Mouse (Mus musculus): ENCODE measurements at regions not wholly inside any gene's neighbourhood (a gene's known extent, or its start where the extent isn't known, plus 50 kb on each side); places are given as distances from the start of the nearest gene placed in this dataset.

DNA sequence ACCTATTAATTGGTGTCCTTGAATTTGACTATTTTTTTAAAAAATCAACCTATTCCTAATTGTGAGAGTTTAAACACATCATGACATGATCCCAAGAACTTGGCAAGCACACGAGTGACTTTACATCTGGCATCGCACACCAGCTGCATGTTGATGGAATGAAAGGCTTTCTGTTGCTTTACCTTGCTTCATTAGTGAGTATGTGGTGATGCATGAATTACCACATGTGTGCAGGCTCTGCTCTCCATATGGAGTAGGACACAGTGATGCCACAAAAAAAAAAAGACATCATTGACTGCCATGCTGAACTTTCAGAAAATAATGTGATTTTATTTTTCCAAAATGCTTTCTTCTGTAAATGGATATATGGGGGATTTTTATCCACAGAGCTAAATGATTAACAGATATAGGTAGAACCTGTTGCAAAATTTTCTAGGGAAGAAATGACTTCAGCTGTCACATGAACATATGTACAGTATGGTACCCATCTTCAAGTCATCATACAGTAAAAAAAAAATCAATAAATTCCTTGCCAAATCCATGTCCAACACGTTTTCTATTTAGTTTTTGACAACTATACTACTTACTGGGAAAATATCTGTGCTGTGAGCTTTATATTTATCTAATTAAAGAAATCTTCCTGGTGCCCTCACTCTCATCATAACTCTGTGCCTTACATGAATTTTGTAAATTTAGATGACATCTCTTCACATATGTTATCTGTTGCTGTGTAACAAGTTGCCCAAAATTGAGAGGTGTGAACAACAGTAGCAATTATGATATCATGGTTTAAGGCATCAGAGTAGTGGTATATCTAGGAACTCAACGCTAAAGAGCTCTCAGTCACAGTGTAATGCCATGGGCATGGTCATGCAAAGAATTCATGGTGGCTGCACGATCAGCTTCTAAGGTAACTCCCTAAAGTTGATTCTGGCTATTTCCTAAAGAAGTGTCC lies 84.0 kb upstream of the Arrdc3 start:
- DNase-seq, result no peak

DNA sequence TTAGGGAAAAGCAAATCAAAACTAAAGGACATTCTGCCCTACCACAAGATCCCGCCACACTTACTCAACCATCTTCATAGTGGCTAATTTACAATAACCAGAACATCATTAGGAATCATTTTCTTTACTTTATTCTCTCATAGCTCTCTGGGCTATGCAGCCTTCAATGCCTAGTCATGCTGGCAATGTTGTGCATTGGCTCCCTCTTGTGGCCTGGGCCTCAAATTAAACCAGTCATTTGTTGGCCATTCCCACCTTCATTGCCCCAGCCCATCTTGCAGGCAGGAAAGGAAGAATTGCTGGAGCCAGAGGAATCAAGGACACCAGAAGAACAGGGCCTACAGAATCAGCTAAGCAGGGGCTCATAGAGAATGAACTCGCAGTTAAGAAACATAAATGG lies 77.0 kb upstream of the Arrdc3 start:
- DNase-seq, result peak; percentile 2

DNA sequence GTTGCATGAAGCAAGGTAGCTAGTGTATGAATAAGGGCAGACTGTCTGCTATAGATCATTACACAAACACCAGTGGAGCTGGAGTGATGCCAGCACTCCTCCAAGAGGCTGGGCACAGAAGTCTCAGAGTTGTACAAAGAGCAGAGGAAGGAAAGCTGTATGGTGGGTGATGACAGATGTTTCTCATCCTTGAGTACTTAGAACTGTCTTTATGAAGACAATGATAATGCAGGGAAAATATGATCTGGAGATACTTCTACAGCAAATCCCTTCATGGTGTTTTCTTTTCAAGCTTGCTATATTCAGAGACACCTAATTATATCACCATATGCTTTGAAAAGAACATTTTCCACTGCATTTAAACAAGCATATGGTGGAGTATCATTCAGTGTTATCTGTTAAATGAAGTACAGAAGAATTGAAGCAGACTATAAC lies 56.1 kb upstream of the Arrdc3 start:
- no peak for DNase-seq
